Mouse (Mus musculus) kidney, postnatal 4 days (tissue): ENCODE data around the gene Amn1.
"Not testable (repeated sequence)": the region's sequence is repeated elsewhere in the genome, so short reads cannot be mapped to it uniquely, and the experiment has no call there.

Source experiments
- DNase-seq, 2 experiments: peaks; one replicate each; pipeline ENCODE4 v3.0.0; 2021; ENCODE audit warnings: mixed read lengths in 2 of 2

Gene Amn1

GRCm38 (mm10) chr6:149154116-149155030, 34.1 kb downstream of the Amn1 start:
- DNase-seq = no peak

GRCm38 (mm10) chr6:149153473-149154115, 34.9 kb downstream of the Amn1 start:
- no peak for DNase-seq

GRCm38 (mm10) chr6:149152119-149152518, 36.4 kb downstream of the Amn1 start:
- DNase-seq = no peak

- DNase-seq = peak in 1 of 2 experiments; percentile 12
Observed at GRCm38 (mm10) chr6:149148436-149149229, 39.9 kb downstream of the Amn1 start.

- no peak for DNase-seq
Observed at GRCm38 (mm10) chr6:149145143-149145542, 43.4 kb downstream of the Amn1 start.

GRCm38 (mm10) chr6:149141393-149142173, 46.9 kb downstream of the Amn1 start:
- peak; percentile 86 to 91 for DNase-seq

- no peak for DNase-seq
Observed at GRCm38 (mm10) chr6:149139471-149139870, 49.0 kb downstream of the Amn1 start, which contains the start of gene Etfbkmt. Etfbkmt (plus strand) TSS chr6:149139849.

GRCm38 (mm10) chr6:149139011-149139410, 49.5 kb downstream of the Amn1 start:
- no peak for DNase-seq

GRCm38 (mm10) chr6:149137936-149138335, 50.6 kb downstream of the Amn1 start:
- no peak for DNase-seq

- no peak for DNase-seq
Observed at GRCm38 (mm10) chr6:149135631-149136030, 52.9 kb downstream of the Amn1 start.

GRCm38 (mm10) chr6:149134391-149135150, 53.9 kb downstream of the Amn1 start:
- no peak for DNase-seq

GRCm38 (mm10) chr6:149132311-149133077, 56.0 kb downstream of the Amn1 start:
- peak; percentile 39 to 55 for DNase-seq

- no peak for DNase-seq
Observed at GRCm38 (mm10) chr6:149131111-149131510, 57.4 kb downstream of the Amn1 start.

GRCm38 (mm10) chr6:149129870-149130269, 58.6 kb downstream of the Amn1 start, which contains the start of gene Gm10203:
Gm10203 (plus strand) TSS chr6:149130170.
- DNase-seq = not testable (repeated sequence)

- peak; percentile 49 to 61 for DNase-seq
Observed at GRCm38 (mm10) chr6:149126675-149127074, 61.8 kb downstream of the Amn1 start.

GRCm38 (mm10) chr6:149123042-149123441, 65.5 kb downstream of the Amn1 start:
- DNase-seq = no peak

- DNase-seq = peak; percentile 13 to 43
Observed at GRCm38 (mm10) chr6:149119853-149120252, 68.7 kb downstream of the Amn1 start.

- DNase-seq = peak; percentile 15 to 39
Observed at GRCm38 (mm10) chr6:149118935-149119334, 69.6 kb downstream of the Amn1 start.

GRCm38 (mm10) chr6:149116992-149117391, 71.5 kb downstream of the Amn1 start:
- DNase-seq = no peak

- no peak for DNase-seq
Observed at GRCm38 (mm10) chr6:149108909-149109308, 79.6 kb downstream of the Amn1 start.
